Mouse (Mus musculus): Measurements from ENCODE around the gene Irf2. TPM values are rescaled to one million over a fixed set of nuclear protein-coding genes. Genes with fewer than 3 reads are reported as not detected.

The Irf2 gene
- polyA plus RNA-seq (2012; rRNA removed) = 6.2 and 9.7 TPM in 2 replicates

DNA sequence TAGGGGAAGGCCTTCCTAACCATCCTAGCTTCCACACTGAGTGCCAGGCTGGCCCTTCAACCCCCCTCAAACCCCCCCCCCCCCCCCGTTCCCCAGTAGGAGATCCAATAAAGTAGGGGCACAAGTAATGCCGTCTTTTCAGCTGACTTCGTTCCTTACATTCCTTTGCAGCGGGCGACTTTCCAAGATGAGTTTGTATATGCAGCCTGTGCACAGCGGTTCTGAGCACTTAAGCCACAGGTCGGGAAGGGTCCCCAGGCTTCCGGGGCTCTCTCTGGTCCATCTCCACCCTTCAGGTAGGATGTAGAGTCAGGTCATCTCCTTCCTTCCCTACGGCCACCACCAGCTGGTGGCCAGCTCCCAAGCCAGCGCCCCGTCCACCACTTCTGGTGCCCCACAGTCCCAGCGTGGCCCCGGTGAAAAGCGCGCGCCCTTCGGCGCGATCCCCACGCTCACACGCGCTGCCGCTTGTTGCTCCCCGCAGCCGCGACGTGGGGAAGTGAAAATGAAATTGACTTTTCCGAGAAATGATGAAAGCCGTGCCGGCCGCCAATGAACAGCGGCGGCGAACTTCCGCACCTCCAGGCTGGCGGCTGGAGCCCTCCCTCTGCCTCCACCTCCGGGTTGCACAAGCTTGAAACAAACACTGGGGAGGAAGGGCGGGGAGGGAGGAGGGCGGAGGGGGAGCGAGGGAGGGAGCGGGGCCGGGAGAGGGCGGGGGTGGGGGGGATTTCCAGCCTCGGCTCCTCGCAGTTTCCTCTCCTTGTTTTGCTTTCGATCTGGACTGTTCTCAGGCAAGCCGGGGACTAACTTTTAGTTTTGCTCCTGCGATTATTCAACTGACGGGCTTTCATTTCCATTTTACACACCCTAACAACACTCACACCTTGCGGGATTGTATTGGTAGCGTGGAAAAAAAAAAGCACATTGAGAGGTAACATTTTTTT lies at the start of gene Irf2:
Gene Irf2, plus strand, starts transcription at position 730 of the 947 bp plus-strand sequence.
- DNase-seq (ENCODE audit: low read depth) = peak; percentile 93
- TF ChIP-seq POLR2A (IDR thresholded peaks at IDR 0.05; ENCODE audit: borderline replicate concordance, extremely low read depth, insufficient read depth, insufficient read length, poor library complexity, severe bottlenecking) (peak; percentile 29; the same call in 1 of the 2 replicates), CTCF (IDR thresholded peaks at IDR 0.05; ENCODE audit: borderline replicate concordance, extremely low read depth, insufficient read depth, insufficient read length) (no peak)

DNA sequence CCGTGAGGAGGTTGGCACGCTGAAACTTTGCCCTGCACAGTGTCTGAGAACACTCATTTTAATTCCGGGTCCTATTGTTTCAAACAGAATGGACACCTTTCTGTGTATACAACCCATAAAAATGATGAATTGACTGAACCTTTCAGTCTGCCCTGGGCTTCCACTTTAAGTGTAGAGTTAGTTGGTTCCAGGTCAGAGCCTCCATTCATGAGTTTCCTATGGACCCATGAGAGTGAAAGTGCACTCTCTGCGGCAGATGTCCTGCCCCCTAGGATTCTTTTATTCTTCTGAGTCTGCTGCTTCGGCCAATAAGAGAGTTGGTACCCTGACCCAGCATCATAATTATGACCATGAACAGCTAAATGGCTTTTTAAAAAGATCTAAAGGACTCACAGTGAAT lies 49.4 kb upstream of the Irf2 start:
- TF ChIP-seq CTCF (IDR thresholded peaks at IDR 0.05; ENCODE audit: borderline replicate concordance, extremely low read depth, insufficient read depth, insufficient read length) = no peak
- no peak for TF ChIP-seq POLR2A (IDR thresholded peaks at IDR 0.05; ENCODE audit: borderline replicate concordance, extremely low read depth, insufficient read depth, insufficient read length, poor library complexity, severe bottlenecking)
- DNase-seq (ENCODE audit: low read depth) = no peak

DNA sequence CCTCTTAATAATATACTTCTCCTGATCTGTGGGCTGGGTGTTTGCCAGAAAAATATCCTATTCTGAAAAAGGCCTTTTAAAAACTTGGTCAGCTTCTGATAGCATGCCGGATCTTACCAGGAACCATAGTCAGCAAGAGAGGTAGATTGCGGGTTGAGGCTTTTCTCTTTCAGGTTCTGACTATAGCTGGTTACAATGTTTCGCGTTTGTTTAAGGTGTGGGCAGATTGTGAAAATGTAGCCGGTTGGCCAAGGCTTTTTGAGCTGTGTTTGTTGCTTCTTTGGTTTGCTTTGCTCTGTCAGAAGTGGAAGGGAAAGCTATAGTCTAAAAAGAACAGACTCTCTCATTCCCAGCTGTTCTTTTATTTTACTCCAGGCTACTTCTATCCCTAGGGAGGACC lies 49.0 kb upstream of the Irf2 start:
- no peak for DNase-seq (ENCODE audit: low read depth)
- no peak for TF ChIP-seq POLR2A (IDR thresholded peaks at IDR 0.05; ENCODE audit: borderline replicate concordance, extremely low read depth, insufficient read depth, insufficient read length, poor library complexity, severe bottlenecking)
- no peak for TF ChIP-seq CTCF (IDR thresholded peaks at IDR 0.05; ENCODE audit: borderline replicate concordance, extremely low read depth, insufficient read depth, insufficient read length)

DNA sequence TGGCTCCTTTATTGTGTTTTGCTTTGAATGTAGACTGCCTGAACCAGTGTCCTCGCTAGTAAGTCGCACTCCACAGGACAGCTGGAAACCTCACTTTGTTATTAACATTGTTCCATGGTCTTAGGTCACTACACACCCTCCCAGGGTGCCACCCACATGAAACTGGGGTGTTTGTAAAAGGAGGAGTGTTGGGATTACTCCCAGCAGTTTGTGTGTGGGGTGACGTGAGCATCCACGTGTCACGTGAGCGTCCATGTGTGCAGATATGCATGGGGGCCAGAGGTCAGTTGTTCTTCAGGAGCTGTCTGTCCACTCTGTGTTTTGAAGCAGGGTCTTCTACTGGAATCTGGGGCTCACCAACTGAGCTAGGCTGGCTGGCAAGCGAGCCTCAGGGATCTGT lies 48.2 kb upstream of the Irf2 start:
- TF ChIP-seq CTCF (IDR thresholded peaks at IDR 0.05; ENCODE audit: borderline replicate concordance, extremely low read depth, insufficient read depth, insufficient read length) (no peak), POLR2A (IDR thresholded peaks at IDR 0.05; ENCODE audit: borderline replicate concordance, extremely low read depth, insufficient read depth, insufficient read length, poor library complexity, severe bottlenecking) (no peak)

DNA sequence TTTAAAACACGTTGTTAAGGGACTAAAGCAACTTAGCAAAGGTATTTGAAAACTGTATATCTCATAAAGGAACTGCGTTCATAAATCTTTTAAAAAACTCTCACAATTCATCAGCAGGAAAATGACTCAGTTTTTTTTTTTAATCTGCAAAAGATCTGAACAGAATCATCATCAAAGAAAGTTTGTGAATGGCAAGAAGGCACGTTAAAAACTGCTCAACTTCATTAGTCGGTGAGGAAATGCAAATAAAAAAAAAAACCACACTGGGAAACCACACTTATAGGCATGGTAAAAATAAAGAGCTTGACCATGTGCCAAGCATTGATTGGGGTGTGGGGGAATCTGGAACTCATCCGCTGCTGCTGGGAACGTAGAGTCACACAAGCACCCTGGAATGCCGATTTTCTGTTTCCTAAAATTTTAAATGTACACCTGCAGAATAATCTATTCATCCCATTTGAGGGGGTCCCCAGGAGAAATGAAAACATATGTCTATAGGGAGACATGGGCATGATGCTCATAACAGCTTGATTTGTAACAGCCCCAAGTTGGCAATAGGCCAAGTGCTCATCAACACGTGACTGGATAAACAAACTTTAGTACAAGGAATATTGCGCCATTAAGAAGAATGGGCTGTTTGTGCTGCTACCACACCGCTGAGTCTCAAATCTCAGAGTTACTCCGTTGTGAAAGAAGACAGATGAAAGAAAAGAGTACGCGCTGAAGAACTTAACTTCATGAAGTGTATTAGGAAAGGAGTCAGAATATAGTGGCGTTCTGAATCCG lies 43.1 kb upstream of the Irf2 start:
- DNase-seq (ENCODE audit: low read depth) = peak; percentile 78
- TF ChIP-seq POLR2A (IDR thresholded peaks at IDR 0.05; ENCODE audit: borderline replicate concordance, extremely low read depth, insufficient read depth, insufficient read length, poor library complexity, severe bottlenecking) (no peak), CTCF (IDR thresholded peaks at IDR 0.05; ENCODE audit: borderline replicate concordance, extremely low read depth, insufficient read depth, insufficient read length) (no peak)

More for the DNA sequence above, 48.2 kb upstream of the Irf2 start:
- no peak for DNase-seq (ENCODE audit: low read depth)

DNA sequence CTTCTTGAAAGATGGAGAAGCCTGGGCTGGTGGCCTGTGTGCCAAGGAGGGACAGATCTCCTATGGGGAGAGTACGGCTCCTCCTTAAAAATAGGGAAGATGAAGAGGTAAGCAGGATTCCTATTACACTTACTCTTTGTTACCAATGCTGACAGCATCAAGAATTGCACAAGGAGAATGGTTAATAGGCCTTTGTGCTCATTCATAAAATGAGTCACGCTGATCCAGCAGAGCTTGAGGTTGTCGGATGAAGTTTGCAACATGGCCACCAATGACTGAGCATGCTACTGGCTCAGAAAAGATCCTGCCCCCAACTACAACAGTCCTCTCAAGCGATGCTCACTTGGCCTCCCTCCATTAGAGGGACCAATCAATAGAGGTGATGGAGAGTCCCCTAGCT lies 42.0 kb upstream of the Irf2 start:
- DNase-seq (ENCODE audit: low read depth) = no peak
- TF ChIP-seq CTCF (IDR thresholded peaks at IDR 0.05; ENCODE audit: borderline replicate concordance, extremely low read depth, insufficient read depth, insufficient read length) (no peak), POLR2A (IDR thresholded peaks at IDR 0.05; ENCODE audit: borderline replicate concordance, extremely low read depth, insufficient read depth, insufficient read length, poor library complexity, severe bottlenecking) (no peak)

DNA sequence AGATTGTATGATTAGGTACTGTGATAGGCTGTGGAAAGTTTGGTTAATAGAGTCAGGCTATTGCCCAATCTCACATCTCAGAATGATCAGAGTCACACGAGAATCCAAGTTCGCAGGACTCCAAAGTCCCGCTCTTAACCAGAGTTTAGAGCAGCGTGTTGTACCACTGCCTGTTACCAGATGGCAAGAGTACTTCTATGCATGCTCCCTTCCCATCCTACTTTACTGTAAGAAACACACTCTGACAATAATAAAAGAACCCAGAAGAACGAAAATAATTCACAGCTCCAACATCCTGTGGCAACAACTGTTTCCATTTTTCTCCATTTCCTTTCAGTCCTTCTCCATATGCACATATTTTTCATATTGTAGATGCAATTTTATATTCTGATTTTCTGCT lies 41.4 kb upstream of the Irf2 start:
- TF ChIP-seq CTCF (IDR thresholded peaks at IDR 0.05; ENCODE audit: borderline replicate concordance, extremely low read depth, insufficient read depth, insufficient read length) (no peak), POLR2A (IDR thresholded peaks at IDR 0.05; ENCODE audit: borderline replicate concordance, extremely low read depth, insufficient read depth, insufficient read length, poor library complexity, severe bottlenecking) (no peak)
- no peak for DNase-seq (ENCODE audit: low read depth)

DNA sequence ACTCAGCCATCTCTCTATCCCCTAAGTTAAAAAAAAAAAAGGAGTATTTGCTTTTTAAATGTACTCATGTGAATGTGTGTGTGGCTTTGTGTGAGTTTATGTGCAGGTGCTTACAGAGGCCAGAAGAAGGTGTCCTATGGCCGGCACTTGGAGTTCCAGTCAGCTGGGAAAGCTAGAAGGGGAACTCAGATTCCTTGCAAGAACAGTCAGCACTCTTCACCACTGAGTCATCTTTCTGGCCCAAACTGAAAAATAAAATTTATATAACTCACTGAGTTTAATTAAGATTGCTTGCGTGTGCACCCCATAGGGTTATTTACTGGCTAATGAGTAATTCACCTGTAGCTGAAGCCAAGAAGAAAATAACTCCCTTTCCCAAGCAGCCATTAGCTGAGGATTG lies 34.4 kb upstream of the Irf2 start:
- TF ChIP-seq POLR2A (IDR thresholded peaks at IDR 0.05; ENCODE audit: borderline replicate concordance, extremely low read depth, insufficient read depth, insufficient read length, poor library complexity, severe bottlenecking) = no peak
- TF ChIP-seq CTCF (IDR thresholded peaks at IDR 0.05; ENCODE audit: borderline replicate concordance, extremely low read depth, insufficient read depth, insufficient read length) = no peak
- no peak for DNase-seq (ENCODE audit: low read depth)

DNA sequence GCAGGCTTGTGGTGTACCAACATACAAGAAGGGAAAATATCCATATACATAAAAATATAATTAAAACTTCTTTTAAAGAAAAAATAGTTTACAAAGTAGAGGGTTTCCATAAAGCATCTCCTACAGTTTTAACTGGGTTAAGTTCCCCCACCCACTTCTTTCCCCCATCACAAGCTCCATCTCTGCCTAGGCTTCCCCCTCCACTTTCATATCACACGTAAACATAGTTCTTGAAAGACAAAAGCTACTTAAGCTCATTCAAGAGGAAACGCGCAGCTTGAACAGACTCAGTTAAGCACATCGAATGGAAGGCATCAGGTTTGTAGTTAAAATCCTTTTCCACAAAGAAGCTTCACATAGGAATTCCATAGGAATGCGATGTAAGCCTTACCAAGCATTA lies 32.8 kb upstream of the Irf2 start:
- TF ChIP-seq POLR2A (IDR thresholded peaks at IDR 0.05; ENCODE audit: borderline replicate concordance, extremely low read depth, insufficient read depth, insufficient read length, poor library complexity, severe bottlenecking) (no peak), CTCF (IDR thresholded peaks at IDR 0.05; ENCODE audit: borderline replicate concordance, extremely low read depth, insufficient read depth, insufficient read length) (no peak)
- DNase-seq (ENCODE audit: low read depth) = no peak

DNA sequence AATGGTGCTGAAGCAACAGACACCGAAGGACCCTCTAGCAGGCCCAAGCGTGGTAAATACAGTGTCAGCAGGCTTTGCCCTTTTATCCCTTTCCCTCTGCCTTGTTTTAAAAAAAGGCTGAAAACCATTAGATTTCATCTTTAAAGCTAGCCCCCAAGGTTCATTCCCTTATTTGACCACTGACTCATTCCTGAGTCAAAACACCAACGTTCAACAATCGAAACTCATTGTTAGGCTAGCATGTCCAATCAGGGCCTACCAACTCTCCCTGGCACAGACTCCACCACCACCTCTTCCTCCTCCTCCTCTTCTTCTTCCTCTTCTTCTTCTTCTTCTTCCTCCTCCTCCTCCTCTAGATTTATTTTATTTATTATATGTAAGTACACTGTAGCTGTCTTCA lies 30.2 kb upstream of the Irf2 start:
- no peak for DNase-seq (ENCODE audit: low read depth)

DNA sequence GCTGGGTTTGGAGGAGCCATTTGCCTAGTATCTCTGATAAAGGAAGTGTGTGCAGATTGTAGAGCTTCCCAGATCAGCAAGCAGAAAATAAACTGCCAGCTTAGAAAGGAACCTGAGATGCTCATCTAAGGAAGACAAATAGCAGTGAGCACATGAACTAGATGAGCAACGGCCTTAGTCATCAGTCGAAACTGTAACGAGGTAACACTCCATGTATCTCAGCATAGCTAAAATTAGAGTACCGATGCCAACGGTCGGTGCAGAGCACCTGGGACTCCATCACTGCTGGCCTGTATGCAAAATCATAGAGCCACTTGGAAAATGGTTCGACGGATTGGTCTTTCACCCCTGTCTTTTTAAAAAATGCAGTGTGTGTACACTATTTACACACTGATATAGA lies 29.2 kb upstream of the Irf2 start:
- TF ChIP-seq POLR2A (IDR thresholded peaks at IDR 0.05; ENCODE audit: borderline replicate concordance, extremely low read depth, insufficient read depth, insufficient read length, poor library complexity, severe bottlenecking) (no peak), CTCF (IDR thresholded peaks at IDR 0.05; ENCODE audit: borderline replicate concordance, extremely low read depth, insufficient read depth, insufficient read length) (no peak)
- no peak for DNase-seq (ENCODE audit: low read depth)

More for the DNA sequence above, 30.2 kb upstream of the Irf2 start:
- no peak for TF ChIP-seq POLR2A (IDR thresholded peaks at IDR 0.05; ENCODE audit: borderline replicate concordance, extremely low read depth, insufficient read depth, insufficient read length, poor library complexity, severe bottlenecking)
- TF ChIP-seq CTCF (IDR thresholded peaks at IDR 0.05; ENCODE audit: borderline replicate concordance, extremely low read depth, insufficient read depth, insufficient read length) = no peak

Measured in brain, embryonic 14.5 days (tissue).